Mouse (Mus musculus) megakaryocyte-erythroid progenitor cell, adult 5-6 weeks (primary cell): ENCODE results near the gene Ccl7. TPM values are rescaled to one million over a fixed set of nuclear protein-coding genes. Genes with fewer than 3 reads are reported as not detected.

Source experiments
- ATAC-seq: replicated peaks from 2 replicates; pipeline ENCODE4 v1.8.0; 2016; ENCODE audit warnings: mild to moderate bottlenecking, inconsistent platforms; ENCODE audit not compliant: severe bottlenecking, poor library complexity, low FRiP score, low TSS enrichment
- total RNA-seq, 2 experiments: library from RNA; stranded (forward) in 1 of 2; stranded (reverse) in 1 of 2; fragments of 200-1000, 215-1000 nt in 1 of 2; fragments of >200 nt in 1 of 2; fragmentation: Nextera tagmentation in 1 of 2; gene quantifications; 2 replicates each; pipeline ENCODE4 v1.2.3; 2014 to 2017

Ccl7 gene
- total RNA-seq, 2 experiments from 2014 or later, result not detected

DNA sequence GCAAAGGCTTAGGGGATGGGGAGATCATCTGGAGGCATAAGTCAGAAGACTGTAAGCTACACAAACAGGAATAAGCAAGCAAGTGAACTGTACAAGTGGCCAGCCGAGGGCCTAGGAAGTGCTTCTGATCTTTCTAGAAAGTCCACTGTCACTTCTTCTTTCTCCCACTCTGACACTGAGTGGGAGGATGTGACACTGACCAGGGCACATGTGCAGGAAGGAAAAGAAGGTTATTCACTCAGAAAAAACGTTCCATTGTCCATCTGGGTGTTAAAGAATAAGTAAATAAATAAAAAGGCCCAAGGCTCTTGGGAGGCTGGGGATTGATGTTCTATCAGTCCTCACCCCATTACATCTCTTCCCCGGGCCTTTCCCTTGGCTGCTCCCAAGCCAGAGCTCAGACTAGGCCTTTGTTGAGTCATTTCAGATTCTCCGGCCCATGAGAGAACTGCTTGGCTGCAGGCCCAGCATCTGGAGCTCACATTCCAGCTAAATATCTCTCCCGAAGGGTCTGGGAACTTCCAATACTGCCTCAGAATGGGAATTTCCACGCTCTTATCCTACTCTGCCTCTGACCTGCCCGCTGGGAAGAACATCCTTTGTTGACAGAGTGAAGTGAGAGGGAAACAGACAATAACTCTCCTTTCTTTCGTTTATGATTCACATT, 12.7 kb upstream of the Ccl7 start:
- no peak for ATAC-seq

DNA sequence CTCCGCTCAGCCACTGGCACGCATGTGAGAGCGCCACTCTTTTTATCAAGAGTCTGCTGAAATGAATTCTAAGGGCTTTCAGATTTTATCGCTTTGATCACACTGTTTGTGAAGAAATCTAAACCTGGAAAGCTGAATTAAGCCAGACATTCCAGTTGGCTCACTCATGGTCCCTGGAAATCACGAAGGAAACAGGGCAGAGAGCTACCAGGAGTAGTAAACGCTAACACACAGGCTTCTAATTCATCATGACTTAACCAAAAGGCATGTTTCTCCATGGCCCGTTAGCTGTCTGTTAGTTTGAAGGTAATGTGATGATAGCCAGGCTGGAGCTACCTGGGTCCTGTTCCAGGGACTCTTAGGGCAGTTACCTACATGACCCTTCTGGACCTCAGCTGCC, 11.1 kb upstream of the Ccl7 start:
- ATAC-seq, result no peak

DNA sequence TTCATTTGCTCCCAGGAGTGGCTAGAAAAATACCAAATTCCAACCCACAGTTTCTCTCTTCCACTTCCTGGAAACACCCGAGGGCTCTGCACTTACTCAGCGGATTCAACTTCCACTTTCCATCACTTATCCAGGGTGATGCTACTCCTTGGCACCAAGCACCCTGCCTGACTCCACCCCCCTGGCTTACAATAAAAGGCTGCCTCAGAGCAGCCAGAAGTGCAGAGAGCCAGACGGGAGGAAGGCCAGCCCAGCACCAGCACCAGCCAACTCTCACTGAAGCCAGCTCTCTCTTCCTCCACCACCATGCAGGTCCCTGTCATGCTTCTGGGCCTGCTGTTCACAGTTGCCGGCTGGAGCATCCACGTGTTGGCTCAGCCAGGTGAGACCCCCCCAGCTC, 10.2 kb upstream of the Ccl7 start, which contains the start of gene Ccl2:
Gene Ccl2 (plus strand): TSS at position 216 of the 400 bp plus-strand sequence.
- ATAC-seq, result 0 out of 2 replicates have a peak, but pooled peaks have one; percentile 14

DNA sequence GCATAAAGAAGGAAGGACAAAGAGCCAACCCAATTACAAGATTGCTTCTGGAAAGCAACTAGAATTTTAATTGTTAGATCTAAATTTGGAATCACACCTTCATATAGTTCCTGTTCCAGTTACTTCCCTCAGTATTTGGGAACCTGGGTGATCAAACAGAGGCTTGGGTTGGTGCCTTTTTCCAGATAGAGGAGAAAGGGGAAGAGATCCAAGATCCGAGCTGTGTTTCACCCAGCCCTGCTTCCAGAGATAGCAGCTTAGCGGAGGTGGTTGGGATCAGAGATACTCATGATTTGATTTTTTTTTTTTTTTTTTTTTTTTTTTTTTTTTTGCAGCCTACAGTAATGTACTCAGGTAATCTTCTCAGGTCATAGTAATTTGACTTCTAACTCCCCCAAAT, 9.7 kb upstream of the Ccl7 start:
- ATAC-seq, result no peak

DNA sequence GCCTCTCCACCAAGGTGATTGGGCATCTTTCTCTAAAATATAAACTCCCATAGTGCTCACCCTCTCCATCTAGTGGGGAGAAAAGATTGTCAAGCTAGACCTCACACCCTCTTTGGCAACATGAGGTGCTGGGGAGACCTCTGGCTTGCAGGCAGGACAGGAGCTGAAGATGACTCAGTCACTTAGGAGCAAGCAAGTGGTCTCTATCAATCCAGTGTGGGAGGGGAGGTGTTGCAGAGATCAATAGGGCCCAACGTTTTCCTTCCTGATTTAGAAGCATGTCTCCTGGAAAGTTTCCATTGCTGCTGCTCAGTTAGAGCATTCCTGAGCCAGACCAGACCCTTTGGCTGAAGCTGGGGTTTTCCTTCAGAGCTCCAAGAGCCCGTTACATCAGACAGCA, 7.0 kb upstream of the Ccl7 start, which contains the start of gene Gm17268:
Gene Gm17268 (minus strand): TSS at position 28 of the 400 bp plus-strand sequence.
- ATAC-seq, result no peak

DNA sequence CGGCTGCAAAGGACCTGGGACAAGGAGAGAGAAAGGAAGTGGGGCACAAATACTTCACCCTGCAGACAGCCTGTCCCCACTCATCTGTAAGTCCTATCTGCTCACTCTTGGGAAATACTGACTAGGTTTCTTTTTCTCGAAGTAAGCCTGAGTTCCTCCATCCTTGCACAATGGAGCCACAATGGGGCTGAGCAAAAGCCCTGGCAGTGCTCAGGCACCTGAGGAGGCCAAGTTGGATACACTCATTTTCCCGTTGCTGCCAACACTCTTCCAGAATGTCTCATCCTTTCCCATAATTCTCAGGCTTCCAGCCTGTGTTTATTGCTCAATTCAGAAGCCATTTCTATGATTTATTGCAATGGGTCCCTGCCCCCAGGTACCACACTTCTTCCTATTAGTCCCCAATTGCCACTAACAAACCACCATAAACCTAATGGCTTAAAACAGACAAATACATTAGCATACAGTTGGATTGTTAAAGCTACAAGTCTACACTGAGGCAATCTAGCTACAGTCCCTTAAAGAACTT, 6.3 kb upstream of the Ccl7 start:
- ATAC-seq, result no peak

DNA sequence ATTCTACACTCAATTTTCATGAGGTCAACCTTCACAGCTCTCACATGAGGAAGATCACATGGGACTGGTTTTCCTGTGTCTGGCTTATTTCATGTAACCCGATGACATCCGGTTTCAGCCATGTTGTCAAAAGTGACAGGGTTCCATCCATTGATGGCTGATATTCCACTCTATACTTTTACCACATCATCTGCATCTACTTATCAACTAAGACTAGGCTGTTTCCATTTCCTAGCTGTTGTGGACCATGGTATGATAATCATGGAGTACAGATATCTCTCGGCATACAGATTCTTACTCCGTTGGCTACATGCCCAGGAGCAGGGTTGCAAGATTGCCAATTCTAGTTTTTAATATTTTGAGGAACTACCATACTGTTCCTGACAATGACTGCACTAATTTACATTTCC, 3.8 kb upstream of the Ccl7 start:
- ATAC-seq, result peak; percentile 98

DNA sequence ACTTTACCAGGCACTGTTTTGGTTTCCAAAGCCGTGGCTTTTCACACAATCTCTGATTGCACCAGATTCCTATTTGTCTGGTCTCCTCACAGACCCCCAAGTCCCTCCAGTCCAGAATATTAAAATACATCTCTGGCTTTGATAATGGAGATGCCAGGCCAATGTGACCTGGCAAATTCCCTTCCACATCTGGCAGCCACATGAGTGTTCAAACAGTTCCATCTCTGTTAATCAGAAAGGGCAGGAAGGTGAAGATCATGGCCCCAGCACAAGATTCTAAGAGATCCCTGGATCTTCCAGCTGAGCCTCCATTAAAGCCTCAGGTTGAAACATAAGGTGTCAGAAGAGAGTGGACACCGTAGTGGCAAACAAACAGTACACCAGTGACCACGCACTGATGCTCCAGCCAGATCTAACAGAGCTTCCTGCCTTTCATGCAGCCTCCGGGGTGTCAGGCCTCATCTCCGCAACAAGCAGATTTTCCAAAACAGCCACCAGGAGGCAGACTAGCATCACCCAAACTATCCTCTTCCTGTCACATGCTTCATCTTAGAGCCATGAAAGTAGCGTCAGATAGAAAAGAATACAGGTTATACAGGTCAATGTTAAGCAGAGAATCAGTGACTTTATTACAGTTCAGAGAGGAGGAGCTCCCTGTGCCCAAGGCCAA, 2.4 kb downstream of the Ccl7 start:
- ATAC-seq, result peak; percentile 87

DNA sequence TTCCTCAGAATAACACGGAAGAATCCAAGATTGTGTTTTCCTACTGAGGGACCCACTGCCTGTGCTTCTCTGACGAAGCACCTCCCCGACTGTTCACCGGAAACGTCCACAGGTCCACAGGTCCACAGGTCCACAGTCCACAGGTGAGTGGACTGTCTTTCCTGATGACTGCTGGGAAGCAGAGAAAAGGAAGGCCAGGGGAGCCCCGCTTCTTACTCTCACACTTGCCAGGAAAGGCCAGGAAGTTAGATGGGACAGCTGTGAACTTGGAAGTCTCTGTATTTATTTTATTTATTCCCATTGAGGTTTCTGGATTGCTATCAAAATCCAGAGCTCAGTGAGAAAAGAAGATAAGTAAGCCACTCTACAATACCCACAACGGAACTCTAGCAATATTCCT, 8.3 kb downstream of the Ccl7 start:
- ATAC-seq, result no peak

DNA sequence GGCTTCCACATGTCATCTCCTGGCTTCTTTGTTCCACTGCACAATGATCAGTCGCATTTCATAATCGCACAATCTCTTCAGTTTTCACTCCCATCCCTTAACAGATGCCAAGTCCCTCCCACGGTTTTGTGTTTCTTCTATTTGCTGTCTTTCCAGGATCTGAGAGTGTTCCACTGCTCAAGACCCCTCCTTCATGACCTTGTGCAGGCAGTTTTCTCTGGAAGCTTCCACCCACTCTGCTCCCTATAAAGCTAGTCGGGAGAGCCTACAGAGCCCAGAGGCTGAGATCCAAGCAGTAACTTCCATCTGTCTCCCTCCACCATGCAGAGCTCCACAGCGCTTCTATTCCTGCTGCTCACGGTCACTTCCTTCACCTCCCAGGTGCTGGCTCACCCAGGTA, 12.1 kb downstream of the Ccl7 start, which contains the start of gene Ccl11:
Gene Ccl11 (plus strand): TSS at position 178 of the 400 bp plus-strand sequence.
- ATAC-seq, result no peak

DNA sequence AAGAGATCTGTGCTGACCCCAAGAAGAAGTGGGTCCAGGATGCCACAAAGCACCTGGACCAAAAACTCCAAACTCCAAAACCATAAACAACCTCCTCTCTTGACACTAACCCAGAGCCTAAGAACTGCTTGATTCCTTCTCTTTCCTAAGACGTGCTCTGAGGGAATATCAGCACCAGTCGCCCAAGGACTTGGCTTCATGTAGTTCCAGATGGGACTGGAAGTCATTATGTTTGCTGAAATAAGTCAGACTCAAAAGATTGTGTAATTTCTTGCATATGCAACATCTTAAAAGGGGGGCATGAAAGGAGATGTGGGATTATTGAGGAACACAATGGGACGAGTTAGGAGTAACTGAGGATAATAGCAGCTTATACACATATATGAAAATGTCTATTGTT, 16.7 kb downstream of the Ccl7 start:
- no peak for ATAC-seq

DNA sequence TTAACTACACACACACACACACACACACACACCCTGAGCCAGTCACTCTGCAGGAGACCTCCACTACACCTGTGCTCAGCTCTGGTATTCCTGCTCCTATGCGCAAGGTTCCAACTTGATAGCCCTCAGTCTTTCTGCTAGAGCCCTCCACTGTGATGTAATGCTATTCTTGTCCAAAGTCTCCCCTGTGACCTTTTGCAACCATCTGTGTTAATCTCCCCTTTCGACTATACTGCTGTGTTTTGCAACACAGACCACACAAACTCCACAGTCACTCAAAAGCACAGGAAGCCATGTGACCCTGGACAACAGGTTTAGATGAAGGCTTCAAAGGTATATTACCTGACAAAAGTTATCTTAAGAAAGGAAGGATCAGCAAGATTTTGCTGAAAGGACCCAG, 17.9 kb downstream of the Ccl7 start:
- no peak for ATAC-seq

DNA sequence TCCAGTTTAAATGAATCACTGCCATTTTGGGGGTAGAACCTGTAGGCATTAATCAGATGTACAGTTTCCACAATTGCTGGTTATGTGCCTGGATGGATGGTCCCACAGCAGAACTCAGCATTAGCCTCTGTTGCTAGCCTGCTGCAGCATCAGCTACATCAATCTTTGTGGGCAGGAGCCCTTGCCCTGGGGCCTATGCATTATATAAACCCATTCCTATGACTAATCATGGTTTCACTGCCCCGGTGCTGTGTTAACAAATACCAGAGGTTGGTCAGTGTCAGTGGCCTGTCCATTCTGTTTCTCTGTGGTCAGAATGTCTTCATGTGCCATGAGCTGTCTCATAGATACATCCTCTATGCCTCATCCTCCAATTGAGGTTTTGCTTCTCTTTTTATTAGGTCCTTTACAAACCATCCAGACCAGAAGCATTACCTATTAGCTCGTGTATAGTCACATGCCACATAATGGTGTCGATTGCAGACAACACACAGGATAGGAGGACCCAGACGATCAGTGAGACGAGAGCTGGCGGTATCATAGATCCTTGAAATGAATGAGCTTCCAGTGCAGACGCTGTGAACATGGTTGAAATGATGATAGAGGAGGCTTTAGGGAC, 21.6 kb downstream of the Ccl7 start:
- ATAC-seq, result no peak

DNA sequence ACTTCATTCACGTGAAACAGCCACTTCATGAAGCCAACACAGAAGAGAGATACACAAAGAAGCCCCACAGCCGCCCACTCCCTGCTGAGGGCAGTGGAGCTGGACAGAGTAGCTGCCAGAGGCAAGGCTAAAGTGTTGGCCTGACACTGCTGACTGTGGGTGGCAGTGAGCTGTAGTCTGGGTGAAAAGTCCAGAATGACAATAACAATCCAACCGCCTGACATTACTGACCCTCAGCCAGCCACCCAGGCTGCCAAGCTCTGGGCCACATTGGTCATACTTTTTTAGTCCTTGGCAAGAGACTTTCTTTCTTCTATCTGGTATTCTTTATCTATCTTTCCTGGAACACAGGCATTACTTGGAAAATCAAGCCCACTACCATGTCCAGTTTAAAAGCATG, 25.6 kb downstream of the Ccl7 start:
- no peak for ATAC-seq

DNA sequence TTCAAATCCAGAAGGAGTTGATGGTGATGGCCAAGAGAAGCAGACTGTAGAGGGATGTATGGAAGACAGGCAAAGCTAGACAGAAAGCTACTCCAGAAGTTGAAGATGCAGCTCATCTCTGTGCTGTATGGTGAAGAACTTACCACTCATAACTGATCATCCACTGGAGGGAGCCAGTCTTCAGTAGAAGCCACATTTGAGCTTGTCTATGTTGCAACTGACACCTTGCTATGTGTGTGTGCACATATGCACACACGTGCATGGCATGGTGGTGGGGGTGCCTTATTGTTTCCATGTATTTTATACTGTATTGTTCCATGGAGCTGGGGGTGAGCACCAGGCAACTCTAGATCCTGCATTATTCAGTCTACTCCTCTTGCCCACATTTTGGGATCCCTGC, 26.9 kb downstream of the Ccl7 start:
- no peak for ATAC-seq

DNA sequence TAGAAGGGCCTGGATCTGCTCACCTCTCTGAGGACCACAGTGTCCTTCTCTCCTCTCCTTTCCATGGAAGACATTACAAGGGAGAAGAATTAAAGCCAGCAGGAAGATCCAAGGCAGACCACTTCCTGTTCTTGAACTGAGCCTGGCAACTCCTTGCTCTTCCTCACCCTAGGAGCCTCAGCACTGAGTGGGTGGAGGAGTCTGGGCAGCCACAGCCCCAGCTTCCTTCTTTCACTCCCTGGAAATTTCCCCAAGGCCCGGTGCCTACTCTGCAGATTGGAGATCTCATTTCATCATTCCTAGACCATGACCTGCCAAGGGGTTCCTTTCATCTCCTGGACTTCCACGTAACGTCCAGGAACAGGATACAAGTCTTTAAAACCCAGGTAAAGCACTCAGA, 27.5 kb downstream of the Ccl7 start:
- no peak for ATAC-seq

DNA sequence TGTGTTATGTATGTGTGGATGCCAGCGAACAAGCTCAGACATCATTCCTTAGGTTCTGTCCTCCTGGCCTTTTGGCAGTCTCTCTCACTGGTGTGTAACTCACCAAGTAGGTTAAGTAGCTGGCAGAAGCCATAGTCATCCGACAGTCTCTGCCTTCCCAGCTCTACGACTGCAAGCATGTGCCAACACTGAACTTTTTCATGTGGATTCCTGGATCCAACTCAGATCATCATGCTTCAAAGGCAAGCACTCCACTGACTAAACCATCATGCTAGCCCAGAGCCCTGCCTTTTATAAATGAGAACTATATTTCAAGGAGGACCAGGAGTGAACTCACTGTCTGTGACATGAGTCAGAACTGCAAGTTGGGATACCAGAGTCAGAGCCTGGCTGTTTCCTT, 28.2 kb downstream of the Ccl7 start:
- ATAC-seq, result no peak

DNA sequence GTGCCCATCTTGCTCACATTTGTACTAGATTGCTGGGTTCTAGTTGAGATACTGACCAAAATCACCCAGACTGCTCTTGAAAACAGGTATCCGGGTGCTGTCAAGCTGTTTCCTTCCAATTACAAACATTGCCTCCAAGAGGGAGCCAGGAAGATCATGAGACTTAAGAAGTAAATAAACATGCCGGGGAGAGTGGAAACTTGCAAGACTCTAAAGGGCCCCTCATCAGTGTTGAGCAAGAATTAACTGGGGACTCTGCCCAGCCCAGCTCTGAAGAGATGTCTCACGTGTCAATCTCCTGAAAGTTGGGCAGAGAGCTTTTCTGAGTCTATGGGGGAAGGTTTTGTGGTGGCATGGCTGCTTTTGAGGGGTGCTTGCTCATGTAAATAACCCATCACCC, 31.5 kb downstream of the Ccl7 start:
- no peak for ATAC-seq

DNA sequence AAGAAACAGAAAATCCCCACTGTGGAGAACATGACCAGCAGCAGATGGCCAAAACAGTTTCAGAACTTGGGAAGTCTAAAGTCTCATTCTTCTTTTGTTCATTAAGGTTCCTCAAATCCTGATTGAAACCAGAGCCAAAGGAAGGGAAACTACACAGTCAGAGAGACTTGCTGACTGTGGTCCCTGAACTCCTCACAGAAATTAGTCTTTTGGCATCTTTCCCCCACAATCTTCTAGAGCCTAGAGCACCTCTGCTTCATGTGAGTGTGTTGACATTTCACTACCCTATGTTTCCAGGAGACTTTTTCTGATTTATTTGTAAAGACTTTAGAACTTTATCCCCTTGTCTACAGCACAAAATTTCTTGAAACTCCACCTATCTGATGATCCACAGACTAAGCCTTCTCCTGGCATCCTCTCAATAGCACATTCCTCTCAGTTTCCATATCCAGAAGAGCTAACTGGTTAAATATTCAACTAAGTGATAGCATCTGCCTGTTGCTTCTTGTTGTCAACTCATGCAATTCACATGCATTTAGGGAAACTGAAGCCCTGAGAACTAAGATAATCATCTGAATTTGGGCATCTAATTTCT, 32.7 kb downstream of the Ccl7 start:
- no peak for ATAC-seq

DNA sequence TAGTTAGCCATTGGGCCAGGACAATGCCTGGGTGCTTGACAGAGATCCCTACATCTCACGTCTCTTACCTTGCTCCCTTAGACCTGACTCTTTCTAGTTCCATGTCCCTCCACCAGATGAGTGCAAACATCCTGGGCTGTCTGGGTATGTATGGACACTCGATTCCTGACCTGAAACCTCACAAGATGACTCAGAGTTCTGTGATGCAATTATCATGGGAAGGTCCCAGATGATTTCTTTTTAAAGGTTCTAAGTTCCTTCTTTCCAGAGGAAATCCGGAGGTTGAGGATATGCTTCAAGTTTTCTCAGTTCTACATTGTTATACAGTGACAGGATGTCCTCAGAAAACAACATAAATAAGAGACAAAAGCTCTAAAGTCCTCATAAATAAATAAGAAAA, 35.4 kb downstream of the Ccl7 start:
- no peak for ATAC-seq
